Mouse (Mus musculus) cerebellum, adult 18-20 months (tissue): ENCODE data around the gene Col24a1.

Source experiments
- DNase-seq, 2 experiments: peaks; one replicate each; pipeline ENCODE4 v3.0.0; 2021

Gene Col24a1

GRCm38 (mm10) chr3:145292337-145293134 lies at the start of gene Col24a1:
TSS of gene Col24a1 (plus strand) at chr3:145292472.
- no peak for DNase-seq

- DNase-seq = no peak
Measured at GRCm38 (mm10) chr3:145248040-145248439, 44.2 kb upstream of the Col24a1 start.

GRCm38 (mm10) chr3:145253066-145253465 lies 39.2 kb upstream of the Col24a1 start:
- no peak for DNase-seq

GRCm38 (mm10) chr3:145254764-145255396 lies 37.4 kb upstream of the Col24a1 start:
- no peak for DNase-seq

GRCm38 (mm10) chr3:145256647-145257046 lies 35.6 kb upstream of the Col24a1 start:
- no peak for DNase-seq

GRCm38 (mm10) chr3:145259678-145260077 lies 32.6 kb upstream of the Col24a1 start:
- DNase-seq = no peak

GRCm38 (mm10) chr3:145263131-145263530 lies 29.1 kb upstream of the Col24a1 start:
- no peak for DNase-seq

- DNase-seq = no peak
Measured at GRCm38 (mm10) chr3:145268066-145268465, 24.2 kb upstream of the Col24a1 start.

- DNase-seq = no peak
Measured at GRCm38 (mm10) chr3:145274191-145274590, 18.1 kb upstream of the Col24a1 start.

- no peak for DNase-seq
Measured at GRCm38 (mm10) chr3:145293207-145293606, 935 bp downstream of the Col24a1 start.

- DNase-seq = no peak
Measured at GRCm38 (mm10) chr3:145293623-145294307, 1.5 kb downstream of the Col24a1 start.

GRCm38 (mm10) chr3:145299980-145300591 lies 7.8 kb downstream of the Col24a1 start:
- no peak for DNase-seq

GRCm38 (mm10) chr3:145305311-145305710 lies 13.0 kb downstream of the Col24a1 start:
- no peak for DNase-seq

GRCm38 (mm10) chr3:145307209-145307608 lies 14.9 kb downstream of the Col24a1 start:
- DNase-seq = no peak

GRCm38 (mm10) chr3:145320587-145321274 lies 28.5 kb downstream of the Col24a1 start:
- DNase-seq = no peak

- no peak for DNase-seq
Measured at GRCm38 (mm10) chr3:145325402-145325801, 33.1 kb downstream of the Col24a1 start.

- no peak for DNase-seq
Measured at GRCm38 (mm10) chr3:145331642-145332041, 39.4 kb downstream of the Col24a1 start.

GRCm38 (mm10) chr3:145334046-145334445 lies 41.8 kb downstream of the Col24a1 start:
- DNase-seq = no peak

GRCm38 (mm10) chr3:145337161-145337560 lies 44.9 kb downstream of the Col24a1 start:
- no peak for DNase-seq

- no peak for DNase-seq
Measured at GRCm38 (mm10) chr3:145339851-145340499, 47.7 kb downstream of the Col24a1 start.

GRCm38 (mm10) chr3:145348690-145349089 lies 56.4 kb downstream of the Col24a1 start:
- DNase-seq = no peak

- DNase-seq = no peak
Measured at GRCm38 (mm10) chr3:145353951-145354350, 61.7 kb downstream of the Col24a1 start.
